Mouse (Mus musculus): ENCODE results near the gene Tmem72.

Gene Tmem72

GRCm38 (mm10) chr6:116649811-116650210 lies 66.9 kb downstream of the Tmem72 start:
- DNase-seq (ENCODE audit: low spot score) = no peak

GRCm38 (mm10) chr6:116647763-116648162 lies 69.0 kb downstream of the Tmem72 start:
- DNase-seq (ENCODE audit: low spot score) = no peak

- DNase-seq (ENCODE audit: low spot score) = no peak
Measured at GRCm38 (mm10) chr6:116644335-116644734, 72.4 kb downstream of the Tmem72 start.

- DNase-seq (ENCODE audit: low spot score) = no peak
Measured at GRCm38 (mm10) chr6:116643881-116644280, 72.8 kb downstream of the Tmem72 start.

GRCm38 (mm10) chr6:116642942-116643341 lies 73.8 kb downstream of the Tmem72 start:
- no peak for DNase-seq (ENCODE audit: low spot score)

GRCm38 (mm10) chr6:116639663-116640062 lies 77.0 kb downstream of the Tmem72 start:
- DNase-seq (ENCODE audit: low spot score) = no peak

- DNase-seq (ENCODE audit: low spot score) = no peak
Measured at GRCm38 (mm10) chr6:116638871-116639270, 77.8 kb downstream of the Tmem72 start.

- no peak for DNase-seq (ENCODE audit: low spot score)
Measured at GRCm38 (mm10) chr6:116637496-116637895, 79.2 kb downstream of the Tmem72 start.

- DNase-seq (ENCODE audit: low spot score) = no peak
Measured at GRCm38 (mm10) chr6:116636581-116637235, 80.0 kb downstream of the Tmem72 start.

- DNase-seq (ENCODE audit: low spot score) = no peak
Measured at GRCm38 (mm10) chr6:116635251-116636180, 81.2 kb downstream of the Tmem72 start.

- no peak for DNase-seq (ENCODE audit: low spot score)
Measured at GRCm38 (mm10) chr6:116633741-116634695, 82.7 kb downstream of the Tmem72 start.

GRCm38 (mm10) chr6:116632129-116632528 lies 84.6 kb downstream of the Tmem72 start:
- peak; percentile 45 for DNase-seq (ENCODE audit: low spot score)

- no peak for DNase-seq (ENCODE audit: low spot score)
Measured at GRCm38 (mm10) chr6:116629766-116630165, 86.9 kb downstream of the Tmem72 start.

Measured in ovary, postnatal 10 days (tissue).